Mouse (Mus musculus) right cerebral cortex, postnatal 36 days (tissue): ENCODE results near the gene Mkrn1.
"Not testable (repeated sequence)": the region's sequence is repeated elsewhere in the genome, so short reads cannot be mapped to it uniquely, and the experiment has no call there.

Experiments used
- DNase-seq, 2 experiments: peaks; one replicate each; pipeline ENCODE4 v3.0.0; 2022; ENCODE audit warnings: low spot score in 2 of 2, mixed read lengths in 1 of 2

The Mkrn1 gene

DNA sequence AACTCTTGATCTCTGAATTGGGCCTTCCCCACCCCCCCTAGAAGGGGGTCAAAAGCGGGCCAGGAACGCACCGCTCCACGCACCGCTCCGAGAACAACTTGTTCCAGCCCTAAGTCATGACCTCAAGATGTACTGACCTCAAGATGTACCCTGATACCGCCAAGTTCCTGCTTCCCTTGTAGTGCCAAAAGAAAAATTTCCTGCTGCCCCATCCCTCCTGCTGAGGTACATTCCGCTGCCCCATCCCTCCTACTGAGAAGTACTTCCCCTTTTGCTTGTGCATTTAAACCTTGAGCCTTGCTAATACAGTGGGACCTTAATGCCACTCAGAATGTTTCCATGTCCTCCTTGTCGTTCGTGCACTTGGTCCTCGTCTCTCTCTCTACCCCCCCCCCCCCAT, 10.5 kb upstream of the Mkrn1 start:
- DNase-seq = no peak

DNA sequence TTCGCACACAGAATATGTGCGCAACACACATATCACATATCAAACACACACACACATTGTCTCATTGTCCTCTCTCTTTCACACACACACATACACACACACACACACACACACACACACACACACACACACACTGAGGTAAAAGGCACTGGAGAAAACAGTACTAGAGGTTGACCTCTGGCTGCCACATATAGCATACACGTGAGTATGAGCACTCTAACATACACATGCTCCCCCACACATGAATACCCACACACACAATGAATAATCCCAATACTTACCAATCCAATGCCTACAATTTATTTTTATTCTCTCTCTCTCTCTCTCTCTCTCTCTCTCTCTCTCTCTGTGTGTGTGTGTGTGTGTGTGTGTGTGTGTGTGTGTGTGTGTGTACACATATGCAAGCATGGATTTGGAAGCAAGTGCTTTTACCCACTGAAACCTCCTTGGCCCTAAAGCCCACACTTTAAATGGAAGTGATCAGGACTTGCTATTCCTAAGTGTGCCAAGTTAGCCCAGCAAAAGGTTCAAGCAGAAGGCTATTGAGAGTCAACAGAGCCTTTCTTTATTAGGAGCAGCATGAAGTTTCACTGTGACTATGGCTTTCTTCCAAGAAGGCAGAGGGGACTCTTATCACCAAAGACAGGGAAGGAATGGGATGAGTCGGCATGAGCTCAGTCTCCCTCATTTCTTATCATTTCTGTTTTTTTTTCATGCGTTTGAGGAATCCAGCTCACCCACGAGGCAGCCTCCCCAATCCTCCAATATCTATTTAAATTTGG, 8.9 kb upstream of the Mkrn1 start:
- no peak for DNase-seq

- no peak for DNase-seq
Observed at GRCm38 (mm10) chr6:39427276-39428003, 7.2 kb upstream of the Mkrn1 start.

DNA sequence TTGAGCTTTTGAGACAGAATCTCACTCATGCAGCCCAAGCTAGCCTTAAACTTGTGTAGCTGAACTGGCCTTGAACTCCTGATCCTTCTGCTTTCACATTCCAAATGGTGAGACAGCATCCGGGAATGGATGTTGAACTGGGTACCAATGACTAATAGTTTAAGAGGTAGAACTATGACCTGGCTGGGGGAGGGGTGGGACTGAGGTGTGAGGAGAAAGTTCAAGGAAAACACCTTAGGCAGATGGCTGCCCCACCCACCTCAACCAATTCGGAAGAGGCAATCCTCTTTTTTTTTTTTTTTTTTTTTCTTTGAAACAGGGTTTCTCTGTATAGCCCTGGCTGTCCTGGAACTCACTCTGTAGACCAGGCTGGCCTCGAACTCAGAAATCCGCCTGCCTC, 6.5 kb upstream of the Mkrn1 start:
- no peak for DNase-seq

GRCm38 (mm10) chr6:39425181-39425580, 4.9 kb upstream of the Mkrn1 start:
- no peak for DNase-seq

GRCm38 (mm10) chr6:39423686-39424085, 3.4 kb upstream of the Mkrn1 start:
- DNase-seq = no peak

DNA sequence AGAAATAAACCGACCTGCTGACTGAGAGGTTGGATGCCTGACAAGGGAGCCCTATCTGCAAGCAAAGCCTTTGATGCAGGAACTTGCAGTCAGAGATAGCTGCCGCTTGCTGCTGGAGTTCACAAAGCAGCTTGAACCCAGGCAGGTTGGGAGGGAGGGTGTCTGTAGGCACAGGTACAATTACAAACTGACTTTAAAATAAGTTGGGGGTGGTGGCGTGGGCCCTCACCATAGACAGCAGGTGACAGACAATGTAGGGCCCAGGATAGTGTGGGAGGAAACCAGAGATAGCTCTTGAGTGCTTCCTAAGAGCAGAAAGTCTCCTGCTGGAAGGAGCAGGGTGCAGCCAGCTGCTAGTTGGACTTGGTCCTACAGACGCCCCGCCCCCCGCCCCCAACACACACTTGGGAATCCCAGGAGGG, 2.9 kb upstream of the Mkrn1 start:
- DNase-seq = peak; percentile 15 to 38

DNA sequence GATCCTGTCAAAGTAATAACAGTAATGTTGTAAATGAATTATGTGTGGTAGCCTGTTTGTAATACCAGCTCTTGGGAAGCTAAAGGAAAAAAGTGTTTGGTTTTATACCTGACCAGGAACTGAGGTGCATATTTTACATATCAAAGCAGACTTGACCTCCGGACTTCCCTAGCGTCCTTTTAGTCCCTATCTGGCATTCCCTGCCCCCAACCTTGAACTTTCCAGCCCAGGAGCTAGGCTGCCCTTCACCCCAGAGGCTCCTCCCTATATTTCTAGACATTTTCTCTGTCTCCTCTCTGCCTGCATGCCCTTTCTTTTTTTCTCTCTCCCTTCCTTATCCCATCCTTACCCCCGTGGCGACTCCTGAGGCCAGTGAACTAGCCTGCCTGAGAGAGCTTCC, 605 bp upstream of the Mkrn1 start:
- no peak for DNase-seq

- DNase-seq = peak; percentile 29 to 31
Observed at GRCm38 (mm10) chr6:39419386-39419850, 844 bp downstream of the Mkrn1 start.

DNA sequence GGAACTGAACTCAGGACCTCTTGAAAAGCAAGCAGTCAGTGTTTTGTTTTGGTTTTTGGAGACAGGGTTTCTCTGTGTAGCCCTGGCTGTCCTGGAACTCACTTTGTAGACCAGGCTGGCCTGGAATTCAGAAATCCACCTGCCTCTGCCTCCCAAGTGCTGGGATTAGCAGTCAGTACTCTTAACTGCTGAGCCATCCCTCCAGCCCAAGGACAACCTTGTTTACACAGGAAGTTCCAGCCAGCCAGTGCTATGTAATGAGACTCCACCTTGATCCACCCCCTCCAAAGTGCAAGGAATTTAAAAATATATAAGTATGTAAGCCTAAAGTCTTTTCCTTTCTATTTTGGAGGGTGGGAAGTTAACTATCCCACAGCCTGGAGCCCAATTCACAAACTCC, 3.6 kb downstream of the Mkrn1 start:
- not testable (repeated sequence) for DNase-seq

GRCm38 (mm10) chr6:39415762-39416161, 4.5 kb downstream of the Mkrn1 start:
- DNase-seq = peak; percentile 58 to 71

GRCm38 (mm10) chr6:39414106-39414505, 6.2 kb downstream of the Mkrn1 start:
- no peak for DNase-seq

GRCm38 (mm10) chr6:39406480-39406879, 13.8 kb downstream of the Mkrn1 start:
- DNase-seq = no peak

DNA sequence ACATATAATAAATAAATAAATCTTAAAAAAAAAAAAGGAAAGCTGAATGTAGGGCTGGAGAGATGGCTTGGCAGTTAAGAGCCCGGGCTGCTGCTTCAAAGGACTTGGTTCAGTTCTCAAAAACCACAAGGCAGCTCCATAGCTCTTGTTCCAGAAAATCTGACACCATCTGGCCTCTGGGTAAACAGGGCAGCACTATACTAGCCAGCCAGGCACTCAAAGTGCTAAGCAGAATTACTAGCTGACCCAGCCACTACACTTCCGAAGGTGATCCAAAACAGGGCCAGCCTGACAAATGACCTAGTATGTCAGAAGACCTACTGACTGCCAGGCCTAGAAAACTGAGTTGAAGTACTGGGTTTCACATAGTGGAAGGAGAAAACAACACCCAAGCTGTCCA, 17.1 kb downstream of the Mkrn1 start:
- DNase-seq = no peak

- no peak for DNase-seq
Observed at GRCm38 (mm10) chr6:39400343-39400742, 19.9 kb downstream of the Mkrn1 start.

DNA sequence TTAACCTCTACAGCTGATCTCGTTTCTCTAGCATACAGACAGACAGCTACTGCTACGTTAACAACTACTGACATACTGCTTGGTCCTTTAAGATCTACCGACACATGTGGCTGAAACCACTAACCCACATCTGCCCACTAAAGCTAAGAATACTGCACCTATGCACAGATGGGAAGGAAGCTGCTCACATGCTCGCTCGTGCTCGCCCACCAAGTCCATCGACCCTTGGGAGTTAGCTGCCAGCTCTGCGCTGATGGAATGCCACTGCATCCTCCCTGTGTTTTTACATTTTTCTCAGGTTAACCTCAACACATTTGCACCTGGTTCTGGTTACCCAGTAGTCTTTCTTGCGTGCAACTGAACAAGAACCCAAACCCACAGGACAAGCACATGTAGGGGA, 21.9 kb downstream of the Mkrn1 start:
- no peak for DNase-seq

DNA sequence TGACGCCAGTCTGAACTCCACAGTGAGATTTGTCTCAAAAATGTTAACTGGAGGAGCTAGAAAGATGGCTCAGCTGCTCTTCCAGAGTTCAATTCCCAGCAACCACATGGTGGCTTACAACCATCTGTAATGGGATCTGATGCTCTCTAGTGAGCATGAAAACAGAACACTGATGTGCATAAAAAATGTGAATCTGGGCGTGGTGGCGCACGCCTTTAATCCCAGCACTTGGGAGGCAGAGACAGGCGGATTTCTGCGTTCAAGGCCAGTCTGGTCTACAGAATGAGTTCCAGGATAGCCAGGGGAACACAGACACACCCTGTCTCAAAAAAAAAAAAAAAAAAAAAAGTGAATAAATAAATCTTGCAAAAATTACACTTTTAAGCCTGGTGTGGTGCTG, 23.2 kb downstream of the Mkrn1 start:
- no peak for DNase-seq

DNA sequence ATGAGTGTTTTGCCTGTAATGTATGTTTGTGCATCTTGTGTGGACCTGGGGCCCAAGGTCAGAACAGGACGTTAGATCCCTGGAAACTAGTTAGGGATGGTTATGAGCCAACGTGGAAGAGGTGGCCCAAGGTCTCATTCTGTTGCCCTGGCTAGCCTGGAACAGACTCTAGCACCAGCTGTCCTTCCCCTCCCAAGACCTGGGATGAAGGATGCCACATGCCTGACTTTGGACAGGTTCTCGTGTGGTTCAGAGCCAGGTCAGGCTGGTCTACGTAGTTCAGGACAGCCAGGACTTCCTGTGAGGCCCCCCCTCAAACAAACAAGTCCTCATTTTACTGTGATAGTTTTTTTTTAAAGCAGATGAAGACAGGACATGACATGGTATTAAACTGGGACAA, 24.3 kb downstream of the Mkrn1 start:
- no peak for DNase-seq

DNA sequence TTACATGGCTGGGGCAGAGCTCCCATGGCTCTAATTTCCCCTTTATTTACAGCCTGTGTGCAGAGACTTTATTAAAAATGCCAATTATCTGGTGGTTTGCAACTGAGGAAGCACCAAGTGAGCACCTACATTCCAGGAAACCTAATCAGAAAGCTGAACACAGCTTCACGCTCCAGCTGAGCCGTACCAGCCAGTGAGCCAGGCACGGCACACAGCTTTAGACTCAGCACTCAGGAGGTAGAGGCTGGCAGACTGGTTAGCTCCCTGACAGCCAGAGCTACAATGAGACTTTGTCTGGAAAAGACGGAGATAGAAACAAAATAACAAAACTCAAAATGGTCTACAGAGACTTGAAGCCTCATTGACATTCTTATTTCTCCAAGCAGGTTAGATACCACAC, 24.8 kb downstream of the Mkrn1 start:
- no peak for DNase-seq

GRCm38 (mm10) chr6:39389988-39390387, 30.3 kb downstream of the Mkrn1 start:
- DNase-seq = no peak

GRCm38 (mm10) chr6:39381125-39381880, 39.0 kb downstream of the Mkrn1 start, which contains the start of gene Rab19:
Gene Rab19, plus strand, starts transcription at chr6:39381175.
- DNase-seq = no peak

- DNase-seq = no peak
Observed at GRCm38 (mm10) chr6:39380276-39380675, 40.0 kb downstream of the Mkrn1 start.
